Mouse (Mus musculus): ENCODE measurements around the gene Mrps22.

Mrps22 gene

GRCm38 (mm10) chr9:98601156-98601836 is at the start of gene Mrps22:
Gene Mrps22 (minus strand): TSS chr9:98601660.
- CTCF ChIA-PET = interaction anchor here in 2 of 4 experiments (0.6 to 1.4 kb wide), 3 partner anchors 262 to 1486 kb away, joined by 4 to 6 read pairs (median 5); no protein-coding TSS in a partner anchor
- POLR2A ChIA-PET = interaction anchor here in 3 of 4 experiments (0.7 to 3.2 kb wide), 22 partner anchors 9 to 789 kb away, joined by 3 to 16 read pairs (median 4); partner anchors contain the start of gene Copb2 (in 2 of the 3)

GRCm38 (mm10) chr9:98650547-98650946 is 49.1 kb upstream of the Mrps22 start:
- CTCF ChIA-PET = no interaction called here
- POLR2A ChIA-PET = no interaction called here

- POLR2A ChIA-PET = no interaction called here
- CTCF ChIA-PET = interaction anchor here in 1 of 4 experiments (1.3 to 1.7 kb wide), 2 partner anchors 162 to 216 kb away, joined by 3 to 7 read pairs; no protein-coding TSS in a partner anchor
Observed at GRCm38 (mm10) chr9:98647418-98647817, 46.0 kb upstream of the Mrps22 start.

- ChIA-PET POLR2A (no interaction called here), CTCF (interaction anchor here (0.6 to 2.0 kb wide), 17 partner anchors 10 to 376 kb away, joined by 3 to 9 read pairs (median 4); no protein-coding TSS in a partner anchor)
Observed at GRCm38 (mm10) chr9:98645750-98646149, 44.3 kb upstream of the Mrps22 start.

- POLR2A ChIA-PET = no interaction called here
- CTCF ChIA-PET = no interaction called here
Observed at GRCm38 (mm10) chr9:98642126-98642525, 40.7 kb upstream of the Mrps22 start.

- POLR2A ChIA-PET = no interaction called here
Observed at GRCm38 (mm10) chr9:98633287-98634162, 32.1 kb upstream of the Mrps22 start.

GRCm38 (mm10) chr9:98628480-98628879 is 27.0 kb upstream of the Mrps22 start:
- POLR2A ChIA-PET = no interaction called here
- CTCF ChIA-PET = interaction anchor here (0.7 to 1.9 kb wide), 8 partner anchors 9 to 74 kb away, joined by 3 to 6 read pairs (median 3); no protein-coding TSS in a partner anchor

More at GRCm38 (mm10) chr9:98633287-98634162, 32.1 kb upstream of the Mrps22 start:
- CTCF ChIA-PET = no interaction called here

- CTCF ChIA-PET = no interaction called here
- POLR2A ChIA-PET = interaction anchor here in 1 of 4 experiments (1.0 kb wide), 1 partner anchor 14 kb away, joined by 4 read pairs; no protein-coding TSS in a partner anchor
Observed at GRCm38 (mm10) chr9:98604896-98605295, 3.4 kb upstream of the Mrps22 start.

GRCm38 (mm10) chr9:98601837-98602359 is 438 bp upstream of the Mrps22 start:
- CTCF ChIA-PET = interaction anchor here in 2 of 4 experiments (0.6 to 1.4 kb wide), 3 partner anchors 262 to 1486 kb away, joined by 4 to 6 read pairs (median 5); no protein-coding TSS in a partner anchor

GRCm38 (mm10) chr9:98600094-98600493 is 1.4 kb downstream of the Mrps22 start:
- POLR2A ChIA-PET = interaction anchor here in 3 of 4 experiments (0.6 to 3.2 kb wide), 11 partner anchors 9 to 37 kb away, joined by 3 to 16 read pairs (median 5); partner anchors contain the start of gene Copb2 (in 2 of the 3)
- CTCF ChIA-PET = no interaction called here

More at GRCm38 (mm10) chr9:98601837-98602359, 438 bp upstream of the Mrps22 start:
- POLR2A ChIA-PET = interaction anchor here in 2 of 4 experiments (1.0 to 3.2 kb wide), 16 partner anchors 9 to 570 kb away, joined by 3 to 16 read pairs (median 5); partner anchors contain the start of gene Copb2 (in 2 of the 2)

- CTCF ChIA-PET = no interaction called here
- POLR2A ChIA-PET = interaction anchor here in 1 of 4 experiments (0.6 to 1.6 kb wide), 3 partner anchors 16 to 21 kb away, joined by 4 to 6 read pairs (median 5); partner anchors contain the start of genes Copb2 and Mrps22
Observed at GRCm38 (mm10) chr9:98583852-98584251, 17.6 kb downstream of the Mrps22 start.

GRCm38 (mm10) chr9:98563137-98564126 is 38.0 kb downstream of the Mrps22 start, which contains the start of gene Copb2:
Gene Copb2 (plus strand): TSS chr9:98563721.
- CTCF ChIA-PET = interaction anchor here in 1 of 4 experiments (0.8 kb wide), 1 partner anchor 295 kb away, joined by 3 read pairs; no protein-coding TSS in a partner anchor
- POLR2A ChIA-PET = interaction anchor here in 3 of 4 experiments (0.6 to 1.9 kb wide), 39 partner anchors 9 to 1606 kb away, joined by 3 to 16 read pairs (median 4); partner anchors contain the start of genes Mrps22 (in 2 of the 3), Prr23a1 (in 1 of the 3), Slc25a36 (in 1 of the 3) and Spsb4 (in 1 of the 3)

- POLR2A ChIA-PET = interaction anchor here in 2 of 4 experiments (0.6 to 1.5 kb wide), 2 partner anchors 19 to 1489 kb away, joined by 3 to 7 read pairs; no protein-coding TSS in a partner anchor
- CTCF ChIA-PET = interaction anchor here in 3 of 4 experiments (0.7 to 1.6 kb wide), 5 partner anchors 12 to 1479 kb away, joined by 3 to 6 read pairs (median 5); no protein-coding TSS in a partner anchor
Observed at GRCm38 (mm10) chr9:98544042-98544441, 57.4 kb downstream of the Mrps22 start.

All from embryonic stem cell, embryonic (primary cell).